Mouse (Mus musculus): ENCODE measurements around the gene Gm29289. TPM values are rescaled to one million over a fixed set of nuclear protein-coding genes. Genes with fewer than 3 reads are reported as not detected.
"Not testable (repeated sequence)": the region's sequence is repeated elsewhere in the genome, so short reads cannot be mapped to it uniquely, and the experiment has no call there.

Gm29289 gene
- not detected in 2 replicates for polyA plus RNA-seq (2014; fragmentation: Nextera tagmentation; extraction: Ambion mirVana)

DNA sequence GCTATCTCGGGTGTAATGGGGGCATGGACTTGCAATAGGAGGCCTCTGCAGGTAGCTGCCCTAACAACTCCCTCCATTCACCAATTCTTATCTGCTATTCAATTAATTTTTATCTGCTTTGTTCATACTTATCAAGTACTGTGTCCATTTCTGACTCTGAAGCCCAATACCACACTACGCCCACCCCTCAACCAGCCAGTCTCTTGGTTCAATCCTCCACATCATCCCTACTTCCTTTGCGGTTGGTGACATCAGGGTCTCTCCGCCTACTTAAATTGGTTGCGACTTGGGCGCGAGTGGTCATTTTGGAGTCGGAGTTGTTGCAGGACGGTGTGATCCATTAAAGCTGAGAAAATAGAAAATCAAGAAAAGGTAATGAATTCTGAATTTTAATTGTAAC, at the start of gene Gm29289:
Gene Gm29289 (plus strand): TSS at position 301 of the 400 bp plus-strand sequence.
- not testable (repeated sequence) for H3K4me1 ChIP-seq (replicated peaks; ENCODE audit: control insufficient read depth, insufficient read depth, low read length); H3K27me3 ChIP-seq (replicated peaks; ENCODE audit: control insufficient read depth, insufficient read depth, low read length); H3K27ac ChIP-seq (ENCODE audit: low read depth, low read length); H3K4me3 ChIP-seq (ENCODE audit: low read depth, low read length); H3K4me2 ChIP-seq; ATAC-seq (replicated peaks; ENCODE audit: low FRiP score); H3K36me3 ChIP-seq (ENCODE audit: control insufficient read depth, insufficient read depth, low read length); H3K9me3 ChIP-seq (ENCODE audit: control insufficient read depth, low read length); H3K9ac ChIP-seq (ENCODE audit: low read depth, low read length); DNase-seq (ENCODE audit: low spot score)
- no CpG with 5 or more reads among the region's 9 CpGs for WGBS

DNA sequence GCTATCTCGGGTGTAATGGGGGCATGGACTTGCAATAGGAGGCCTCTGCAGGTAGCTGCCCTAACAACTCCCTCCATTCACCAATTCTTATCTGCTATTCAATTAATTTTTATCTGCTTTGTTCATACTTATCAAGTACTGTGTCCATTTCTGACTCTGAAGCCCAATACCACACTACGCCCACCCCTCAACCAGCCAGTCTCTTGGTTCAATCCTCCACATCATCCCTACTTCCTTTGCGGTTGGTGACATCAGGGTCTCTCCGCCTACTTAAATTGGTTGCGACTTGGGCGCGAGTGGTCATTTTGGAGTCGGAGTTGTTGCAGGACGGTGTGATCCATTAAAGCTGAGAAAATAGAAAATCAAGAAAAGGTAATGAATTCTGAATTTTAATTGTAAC, 31.7 kb upstream of the Gm29289 start, which contains the start of gene Gm10352:
Gene Gm10352 (plus strand): TSS at position 301 of the 400 bp plus-strand sequence.
- H3K27me3 ChIP-seq (replicated peaks; ENCODE audit: control insufficient read depth, insufficient read depth, low read length); H3K4me2 ChIP-seq; H3K9me3 ChIP-seq (ENCODE audit: control insufficient read depth, low read length); H3K4me3 ChIP-seq (ENCODE audit: low read depth, low read length); H3K36me3 ChIP-seq (ENCODE audit: control insufficient read depth, insufficient read depth, low read length); DNase-seq (ENCODE audit: low spot score); H3K9ac ChIP-seq (ENCODE audit: low read depth, low read length); ATAC-seq (replicated peaks; ENCODE audit: low FRiP score); H3K4me1 ChIP-seq (replicated peaks; ENCODE audit: control insufficient read depth, insufficient read depth, low read length); H3K27ac ChIP-seq (ENCODE audit: low read depth, low read length): not testable (repeated sequence)
- no CpG with 5 or more reads among the region's 9 CpGs for WGBS

Other genes with a start within 250 kb of the Gm29289 start
- gene H2al2b, start 211.9 kb upstream of the Gm29289 start, polyA plus RNA-seq (2014; fragmentation: Nextera tagmentation; extraction: Ambion mirVana), result not detected in 2 replicates
- not detected in 2 replicates for gene Gm4064, start 136.4 kb upstream of the Gm29289 start, polyA plus RNA-seq (2014; fragmentation: Nextera tagmentation; extraction: Ambion mirVana)
- not detected in 2 replicates for gene Rbmy, start 101.9 kb upstream of the Gm29289 start, polyA plus RNA-seq (2014; fragmentation: Nextera tagmentation; extraction: Ambion mirVana)
- not detected in 2 replicates for gene Gm10256, start 101.9 kb upstream of the Gm29289 start, polyA plus RNA-seq (2014; fragmentation: Nextera tagmentation; extraction: Ambion mirVana)
- not detected in 2 replicates for gene Gm10352, start 31.6 kb upstream of the Gm29289 start, polyA plus RNA-seq (2014; fragmentation: Nextera tagmentation; extraction: Ambion mirVana)

All from liver, embryonic 11.5 days (tissue).